Mouse (Mus musculus): ENCODE data around the gene Tert.

GRCm38 (mm10) chr13:73684412-73684811, 57.7 kb downstream of the Tert start:
- TF ChIP-seq GATA1 (IDR thresholded peaks at IDR 0.05; ENCODE audit: borderline replicate concordance, low read length) (no peak), FLI1 (IDR thresholded peaks at IDR 0.05; ENCODE audit: low read length) (no peak)
